Mouse (Mus musculus) left cerebral cortex, adult 11 months (tissue): ENCODE results near the gene Oxa1l.
A peak's percentile ranks its signal among the peaks of the same experiment; 100 is the strongest.
"Not testable (repeated sequence)": the region's sequence is repeated elsewhere in the genome, so short reads cannot be mapped to it uniquely, and the experiment has no call there.

Experiments
- DNase-seq: peaks from one replicate; pipeline ENCODE4 v3.0.0; 2022; ENCODE audit warnings: low spot score

Oxa1l gene

GRCm38 (mm10) chr14:54360577-54361340 is at the start of gene Oxa1l:
Oxa1l (plus strand) TSS chr14:54360834.
- DNase-seq, result peak; percentile 88

- no peak for DNase-seq
These were observed 48.9 kb upstream of the Oxa1l start for GRCm38 (mm10) chr14:54311763-54312162.

GRCm38 (mm10) chr14:54321556-54322376 is 38.9 kb upstream of the Oxa1l start:
- DNase-seq, result no peak

- DNase-seq, result no peak
These were observed 36.1 kb upstream of the Oxa1l start for GRCm38 (mm10) chr14:54324486-54324885.

- DNase-seq, result no peak
These were observed 32.1 kb upstream of the Oxa1l start for GRCm38 (mm10) chr14:54328548-54328947.

GRCm38 (mm10) chr14:54329201-54329600 is 31.4 kb upstream of the Oxa1l start:
- DNase-seq, result no peak

- DNase-seq, result no peak
These were observed 29.5 kb upstream of the Oxa1l start for GRCm38 (mm10) chr14:54331178-54331577.

- no peak for DNase-seq
These were observed 28.2 kb upstream of the Oxa1l start for GRCm38 (mm10) chr14:54332176-54333074.

- no peak for DNase-seq
These were observed 27.0 kb upstream of the Oxa1l start for GRCm38 (mm10) chr14:54333452-54334189.

GRCm38 (mm10) chr14:54340836-54341235 is 19.8 kb upstream of the Oxa1l start:
- DNase-seq, result no peak

- DNase-seq, result not testable (repeated sequence)
These were observed 18.8 kb upstream of the Oxa1l start for GRCm38 (mm10) chr14:54341807-54342206.

GRCm38 (mm10) chr14:54350773-54351541 is 9.7 kb upstream of the Oxa1l start:
- not testable (repeated sequence) for DNase-seq

- DNase-seq, result no peak
These were observed 8.3 kb upstream of the Oxa1l start for GRCm38 (mm10) chr14:54352314-54352713.

- no peak for DNase-seq
These were observed 6.2 kb upstream of the Oxa1l start for GRCm38 (mm10) chr14:54354406-54354805.

- no peak for DNase-seq
These were observed 2.5 kb downstream of the Oxa1l start for GRCm38 (mm10) chr14:54363156-54363555.

GRCm38 (mm10) chr14:54365026-54365645 is 4.5 kb downstream of the Oxa1l start:
- no peak for DNase-seq

- no peak for DNase-seq
These were observed 5.9 kb downstream of the Oxa1l start for GRCm38 (mm10) chr14:54366581-54366980.

- DNase-seq, result no peak
These were observed 6.9 kb downstream of the Oxa1l start for GRCm38 (mm10) chr14:54367429-54368060.

GRCm38 (mm10) chr14:54369372-54369771 is 8.7 kb downstream of the Oxa1l start:
- no peak for DNase-seq

- no peak for DNase-seq
These were observed 10.0 kb downstream of the Oxa1l start for GRCm38 (mm10) chr14:54370595-54370994.
